Mouse (Mus musculus) liver, postnatal 0 days (tissue): ENCODE results near the gene Drc3.

Experiments used
- CTCF ChIP-seq: sonication (generic); IDR thresholded peaks from 2 replicates; pipeline ENCODE4 v1.5.1; 2016; ENCODE audit warnings: antibody characterized with exemption, low read depth
- EP300 ChIP-seq: IDR thresholded peaks from 2 replicates; pipeline ENCODE4 v1.6.1; 2016; ENCODE audit warnings: antibody characterized with exemption, low read depth, mild to moderate bottlenecking

DNA sequence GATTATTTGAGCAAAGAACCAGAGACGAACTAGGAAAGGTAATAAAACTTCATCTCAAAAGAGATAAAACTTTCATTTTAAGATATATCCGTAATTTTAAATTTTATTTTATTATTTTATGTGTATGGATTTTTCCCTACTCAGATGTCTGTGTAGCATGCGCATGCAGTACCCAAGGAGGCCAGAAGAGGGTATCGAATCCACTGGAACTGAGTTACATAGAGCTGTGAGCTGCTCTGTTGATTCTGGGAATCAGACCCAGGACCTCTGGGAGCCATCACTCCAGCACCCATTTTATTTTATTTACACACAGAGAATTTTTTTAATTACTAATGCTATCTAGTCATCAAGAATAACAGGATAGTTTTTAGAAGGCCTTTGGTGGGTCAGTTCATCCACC is 46.3 kb upstream of the Drc3 start:
- peak; percentile 73 for TF ChIP-seq CTCF
- no peak for TF ChIP-seq EP300
